ENCODE assay signal across 23 mouse cellular contexts in genomic region chr4:141977346-141977745, GRCm38 (mm10). TPM values are rescaled to one million over a fixed set of nuclear protein-coding genes. Genes with fewer than 3 reads are reported as not detected.
A peak's percentile ranks its signal among the peaks of the same experiment; 100 is the strongest.
DNase-seq lines count a peak whose midpoint lies in the region; ATAC-seq and TF ChIP-seq lines count a peak whose summit lies in the region.
"Had no signal": no experiment of that assay in that cellular context is flagged by ENCODE, and none has a peak within 500 bp of the region (broad histone marks: within the 10 kb centered on the region; RNA-seq: fewer than 3 reads in every experiment).

No protein-coding gene starts in this region.

- DNase-seq in kidney, postnatal 0 days (ENCODE audit: low spot score), result peak; percentile 29
- no peak for DNase-seq in CH12.LX (ENCODE audit: extremely low read depth)
- DNase-seq in liver, embryonic 11.5 days (ENCODE audit: low spot score), result no peak
- DNase-seq: adrenal gland, postnatal 10 days; B cell, adult 2 months; cerebellum, adult 11-12 months; cerebellum, adult 9-11 months; cerebellum, postnatal 36 days; forebrain, postnatal 0 days; gastrocnemius, postnatal 36 days; heart, postnatal 36 days had no signal

- no peaks in the 10 kb centered on the region for H3K27me3 ChIP-seq in kidney, postnatal 0 days (ENCODE audit: insufficient read depth, low read length)
- no peaks in the 10 kb centered on the region for H3K27me3 ChIP-seq in kidney, embryonic 14.5 days (ENCODE audit: control insufficient read depth, insufficient read depth, low read length)
- H3K27me3 ChIP-seq in CH12.LX (replicated peaks), result no peaks in the 10 kb centered on the region
- H3K27me3 ChIP-seq in liver, embryonic 11.5 days (replicated peaks; ENCODE audit: control insufficient read depth, insufficient read depth, low read length), result no peaks in the 10 kb centered on the region
- H3K27me3 ChIP-seq in heart, embryonic 12.5 days (replicated peaks), result 0 out of 2 replicates have a peak, but pooled peaks cover 3% of the 10 kb centered on the region
- H3K27me3 ChIP-seq: forebrain, embryonic 13.5 days; hindbrain, embryonic 12.5 days had no signal

- no peak for ATAC-seq in kidney, postnatal 0 days (replicated peaks; ENCODE audit: low FRiP score, low read depth)
- ATAC-seq in kidney, embryonic 14.5 days (ENCODE audit: low FRiP score, low TSS enrichment), result no peak
- peak; percentile 83 for ATAC-seq in megakaryocyte, adult 5-6 weeks (ENCODE audit: poor library complexity, severe bottlenecking)
- no peak for ATAC-seq in liver, embryonic 11.5 days (replicated peaks; ENCODE audit: low FRiP score)
- ATAC-seq in heart, embryonic 12.5 days (ENCODE audit: insufficient number of reproducible peaks, low FRiP score), result no peak
- ATAC-seq: CD4-positive, CD25-positive, alpha-beta regulatory T cell, adult 4 months; forebrain, embryonic 13.5 days; forebrain, postnatal 0 days; hindbrain, embryonic 16.5 days; inflammation-experienced regulatory T-cells, adult 6 months had no signal

- no peak for TF ChIP-seq CTCF in kidney, postnatal 0 days (IDR thresholded peaks at IDR 0.05; ENCODE audit: low read depth)
- no peak for TF ChIP-seq CTCF in CH12.LX (conservative IDR thresholded peaks at IDR 0.05 in 1 of 2, IDR thresholded peaks at IDR 0.05 in 1 of 2; ENCODE audit: low read depth in 2 of 2, low read length in 2 of 2)

- no peak overlapping the region for H3K4me3 ChIP-seq in kidney, postnatal 0 days (replicated peaks; ENCODE audit: low read depth, low read length)
- no peak overlapping the region for H3K4me3 ChIP-seq in kidney, embryonic 14.5 days (ENCODE audit: low read length)
- no peak overlapping the region for H3K4me3 ChIP-seq in CH12.LX (replicated peaks in 1 of 3; ENCODE audit: low read depth in 2 of 3, low read length in 2 of 3, poor library complexity in 1 of 3)
- H3K4me3 ChIP-seq in liver, embryonic 11.5 days (ENCODE audit: low read depth, low read length), result no peak overlapping the region
- H3K4me3 ChIP-seq in heart, embryonic 12.5 days, result no peak overlapping the region
- H3K4me3 ChIP-seq: embryonic facial prominence, embryonic 10.5 days; forebrain, embryonic 13.5 days; heart, embryonic 13.5 days; hindbrain, embryonic 12.5 days had no signal

- 31% methylated on average over 9 of the region's 9 CpGs for WGBS in kidney, postnatal 0 days
- WGBS in kidney, embryonic 14.5 days, result 50% methylated on average over 9 of the region's 9 CpGs
- WGBS in liver, embryonic 11.5 days, result 48% methylated on average over 9 of the region's 9 CpGs
- 57% methylated on average over 9 of the region's 9 CpGs for WGBS in heart, embryonic 12.5 days

- no peaks in the 10 kb centered on the region for H3K4me1 ChIP-seq in kidney, postnatal 0 days (replicated peaks; ENCODE audit: insufficient read depth, low read length)
- no peaks in the 10 kb centered on the region for H3K4me1 ChIP-seq in kidney, embryonic 14.5 days (ENCODE audit: control insufficient read depth, insufficient read depth, low read length)
- H3K4me1 ChIP-seq in CH12.LX (ENCODE audit: control insufficient read depth in 1 of 2, insufficient read depth in 2 of 2), result peaks cover 0 to 4% of the 10 kb centered on the region in 2 experiments; a peak in 2 of 4 replicates
- no peaks in the 10 kb centered on the region for H3K4me1 ChIP-seq in liver, embryonic 11.5 days (replicated peaks; ENCODE audit: control insufficient read depth, insufficient read depth, low read length)
- H3K4me1 ChIP-seq in heart, embryonic 12.5 days (replicated peaks), result no peaks in the 10 kb centered on the region
- H3K4me1 ChIP-seq: embryonic facial prominence, embryonic 10.5 days; forebrain, embryonic 13.5 days; heart, embryonic 13.5 days; hindbrain, embryonic 12.5 days had no signal

- TF ChIP-seq EP300 in CH12.LX (IDR thresholded peaks at IDR 0.05; ENCODE audit: low read length), result no peak

- no peak overlapping the region for H3K27ac ChIP-seq in kidney, postnatal 0 days
- H3K27ac ChIP-seq in kidney, embryonic 14.5 days (ENCODE audit: low read depth, low read length), result no peak overlapping the region
- no peak overlapping the region for H3K27ac ChIP-seq in CH12.LX (ENCODE audit: insufficient read depth, low read depth)
- H3K27ac ChIP-seq in liver, embryonic 11.5 days (ENCODE audit: low read depth, low read length), result no peak overlapping the region
- no peak overlapping the region for H3K27ac ChIP-seq in heart, embryonic 12.5 days (ENCODE audit: poor library complexity, severe bottlenecking)
- H3K27ac ChIP-seq: embryonic facial prominence, embryonic 10.5 days; forebrain, embryonic 13.5 days; heart, embryonic 13.5 days; hindbrain, embryonic 12.5 days had no signal

- TF ChIP-seq RAD21 in CH12.LX (IDR thresholded peaks at IDR 0.05; ENCODE audit: low read depth, low read length), result no peak

- no peaks in the 10 kb centered on the region for H3K36me3 ChIP-seq in kidney, postnatal 0 days (ENCODE audit: insufficient read depth, low read length)
- H3K36me3 ChIP-seq in kidney, embryonic 14.5 days (ENCODE audit: control insufficient read depth, insufficient read depth, low read length), result no peaks in the 10 kb centered on the region
- H3K36me3 ChIP-seq in CH12.LX (replicated peaks in 1 of 2; ENCODE audit: control insufficient read depth in 1 of 2, insufficient read depth in 1 of 2, low read length in 1 of 2), result no peaks in the 10 kb centered on the region
- no peaks in the 10 kb centered on the region for H3K36me3 ChIP-seq in liver, embryonic 11.5 days (ENCODE audit: control insufficient read depth, insufficient read depth, low read length)
- no peaks in the 10 kb centered on the region for H3K36me3 ChIP-seq in heart, embryonic 12.5 days
- H3K36me3 ChIP-seq: embryonic facial prominence, embryonic 10.5 days; heart, embryonic 13.5 days; hindbrain, embryonic 12.5 days had no signal

- no peak overlapping the region for H3K9ac ChIP-seq in kidney, postnatal 0 days (ENCODE audit: low read depth, low read length)
- no peak overlapping the region for H3K9ac ChIP-seq in kidney, embryonic 14.5 days (ENCODE audit: low read depth, low read length)
- H3K9ac ChIP-seq in CH12.LX (ENCODE audit: insufficient read depth, low read depth), result no peak overlapping the region
- no peak overlapping the region for H3K9ac ChIP-seq in liver, embryonic 11.5 days (ENCODE audit: low read depth, low read length)
- no peak overlapping the region for H3K9ac ChIP-seq in heart, embryonic 12.5 days
- H3K9ac ChIP-seq: forebrain, embryonic 13.5 days; forebrain, postnatal 0 days; heart, embryonic 13.5 days; hindbrain, embryonic 12.5 days had no signal

- dilution Hi-C loops in CH12.LX (cut with MboI; ENCODE audit: extremely low pct_ligation_motif_present, extremely low pct_unique_long_range_greater_than_20kb, low sequenced_read_pairs), result no loop called here

- no peak for TF ChIP-seq POLR2A in CH12.LX (IDR thresholded peaks at IDR 0.05; ENCODE audit: low read depth, low read length)

- in situ Hi-C loops in CH12.LX (cut with MboI; ENCODE audit: low pct_ligation_motif_present, low pct_unique_long_range_greater_than_20kb, low sequenced_read_pairs), result no loop called here

- H3K4me2 ChIP-seq in kidney, postnatal 0 days (ENCODE audit: low read length), result no peak overlapping the region
- no peak overlapping the region for H3K4me2 ChIP-seq in kidney, embryonic 14.5 days (replicated peaks; ENCODE audit: low read depth, low read length)
- H3K4me2 ChIP-seq in CH12.LX (ENCODE audit: insufficient read depth, low read depth, poor library complexity, severe bottlenecking), result peak overlapping the region; percentile 24; the same call in 1 of the 2 replicates
- H3K4me2 ChIP-seq in liver, embryonic 11.5 days, result no peak overlapping the region
- no peak overlapping the region for H3K4me2 ChIP-seq in heart, embryonic 12.5 days
- H3K4me2 ChIP-seq: forebrain, embryonic 13.5 days; heart, embryonic 13.5 days; hindbrain, embryonic 12.5 days had no signal

- no peaks in the 10 kb centered on the region for H3K79me2 ChIP-seq in CH12.LX (replicated peaks; ENCODE audit: control insufficient read depth, extremely low read depth, insufficient read depth, poor library complexity, severe bottlenecking)

- no peaks in the 10 kb centered on the region for H3K9me3 ChIP-seq in kidney, postnatal 0 days (replicated peaks; ENCODE audit: low read length)
- H3K9me3 ChIP-seq in kidney, embryonic 14.5 days (ENCODE audit: control insufficient read depth, low read length), result no peaks in the 10 kb centered on the region
- peaks cover 7% of the 10 kb centered on the region for H3K9me3 ChIP-seq in CH12.LX (replicated peaks; ENCODE audit: low read length)
- H3K9me3 ChIP-seq in liver, embryonic 11.5 days (ENCODE audit: control insufficient read depth, low read length), result no peaks in the 10 kb centered on the region
- 0 out of 2 replicates have a peak, but pooled peaks cover 6% of the 10 kb centered on the region for H3K9me3 ChIP-seq in heart, embryonic 12.5 days (replicated peaks)

TF ChIP-seq in CH12.LX, 34 proteins besides CTCF, POLR2A, EP300 and RAD21 (continues in another document):
- TF ChIP-seq MXI1 (IDR thresholded peaks at IDR 0.05; ENCODE audit: low read depth, low read length), result no peak
- TF ChIP-seq MAFK (IDR thresholded peaks at IDR 0.05; ENCODE audit: insufficient replicate concordance, low read length), result no peak
- no peak for TF ChIP-seq E2F4 (IDR thresholded peaks at IDR 0.05; ENCODE audit: insufficient replicate concordance, low read depth, low read length)
- no peak for TF ChIP-seq IRF4 (IDR thresholded peaks at IDR 0.05; ENCODE audit: low read depth, low read length)
- no peak for TF ChIP-seq PAX5 (IDR thresholded peaks at IDR 0.05; ENCODE audit: low read length)
- no peak for TF ChIP-seq UBTF (IDR thresholded peaks at IDR 0.05; ENCODE audit: low read depth, low read length)
- no peak for TF ChIP-seq USF1 (IDR thresholded peaks at IDR 0.05; ENCODE audit: low read depth, low read length)
- no peak for TF ChIP-seq ELF1 (IDR thresholded peaks at IDR 0.05; ENCODE audit: low read depth, low read length)
- TF ChIP-seq POLR2AphosphoS2 (IDR thresholded peaks at IDR 0.05; ENCODE audit: low read depth, low read length), result no peak
- TF ChIP-seq BHLHE40 (IDR thresholded peaks at IDR 0.05; ENCODE audit: low read depth, low read length), result no peak
- no peak for TF ChIP-seq JUND (conservative IDR thresholded peaks at IDR 0.05; ENCODE audit: low read depth, low read length)
- no peak for TF ChIP-seq MEF2A (IDR thresholded peaks at IDR 0.05; ENCODE audit: borderline replicate concordance, low read depth, low read length)

RNA-seq across cellular contexts. Expression of gene Fhad1, which starts 37.5 kb away (rescaled TPM):
- polyA plus RNA-seq in kidney, postnatal 0 days (2015; fragmentation: Nextera tagmentation; extraction: Ambion mirVana), result 0.32 and 0.50 TPM in 2 replicates
- polyA plus RNA-seq in kidney, embryonic 14.5 days (2014; fragmentation: Nextera tagmentation; extraction: Ambion mirVana), result 0.15 and 0.60 TPM in 2 replicates
- total RNA-seq in CH12.LX (2012; rRNA removed), result 3.8 and 4.8 TPM in 2 replicates
- total RNA-seq in CH12.LX (2014; rRNA removed), result 5.3 and 5.5 TPM in 2 replicates
- polyA plus RNA-seq in CH12.LX (2012; ENCODE audit: insufficient read length, low read depth), result 8.6 and 10.1 TPM in 2 replicates
- total RNA-seq in megakaryocyte, adult 5-6 weeks (2015), result 0.41 TPM in 1 of 2 replicates, not detected in the other
- total RNA-seq in megakaryocyte, adult 5-6 weeks (2017), result 0.41 TPM in 1 of 2 replicates, not detected in the other
- 0.69 and 1.8 TPM in 2 replicates for polyA plus RNA-seq in liver, embryonic 11.5 days (2014; fragmentation: Nextera tagmentation; extraction: Ambion mirVana)
- polyA plus RNA-seq in heart, embryonic 12.5 days (2016; fragmentation: Nextera tagmentation; extraction: Ambion mirVana), result 3.9 and 4.8 TPM in 2 replicates
- total RNA-seq: gastrocnemius, adult 8-10 months; heart, postnatal 36 days; MEL had no signal
